Comparison of ENCODE assay signal across 8 mouse cellular contexts in genomic region chr2:163202884-163203634, GRCm38 (mm10). TPM values are rescaled to one million over a fixed set of nuclear protein-coding genes. Genes with fewer than 3 reads are reported as not detected.
DNase-seq lines count a peak whose midpoint lies in the region; TF ChIP-seq lines count a peak whose summit lies in the region.

TSS of gene Tox2 (plus strand) at chr2:163203125.

- intact Hi-C loops in left cerebral cortex, adult 2 months (cut with DNase I): loop anchor here (2.0 to 5.0 kb wide), 2 partner anchors 40 to 101 kb away; no protein-coding TSS in a partner anchor

- no peak within 1 kb of the TSS; the same call in 1 of the 2 replicates for H3K27ac ChIP-seq in left cerebral cortex, adult 2 months

- H3K4me3 ChIP-seq in left cerebral cortex, adult 2 months: peak within 1 kb of the TSS; percentile 58

- DNase-seq in MN1 (ENCODE audit: low spot score): peak; percentile 85
- DNase-seq in brain, embryonic 14.5 days (ENCODE audit: low read depth): peak; percentile 88
- DNase-seq in frontal cortex, postnatal 25 days (ENCODE audit: low spot score in 2 of 2): peak; percentile 53 to 64
- peak; percentile 87 for DNase-seq in induced T-regulatory cell, adult 2 months (ENCODE audit: low read depth)
- DNase-seq in left cerebral cortex, adult 2 months (ENCODE audit: extremely low spot score in 1 of 2, low spot score in 2 of 2): peak; percentile 72 to 75
- DNase-seq in lung, postnatal 25 days (ENCODE audit: low spot score): peak; percentile 85
- peak; percentile 78 to 85 for DNase-seq in right cerebral cortex, postnatal 10 days (ENCODE audit: low spot score in 2 of 2)
- no peak for DNase-seq in adipocyte (ENCODE audit: low spot score)

- TF ChIP-seq POLR2A in brain, embryonic 14.5 days (IDR thresholded peaks at IDR 0.05; ENCODE audit: borderline replicate concordance, extremely low read depth, insufficient read depth, insufficient read length, poor library complexity, severe bottlenecking): peak; percentile 35; the same call in 1 of the 2 replicates

- no peak for TF ChIP-seq CTCF in brain, embryonic 14.5 days (IDR thresholded peaks at IDR 0.05; ENCODE audit: borderline replicate concordance, extremely low read depth, insufficient read depth, insufficient read length)
- no peak; the same call in 1 of the 2 replicates for TF ChIP-seq CTCF in left cerebral cortex, adult 2 months (IDR thresholded peaks at IDR 0.05)

RNA-seq across cellular contexts. Expression of gene Tox2, which starts in this region (rescaled TPM):
- 67.0 and 70.4 TPM in 2 replicates for polyA plus RNA-seq in brain, embryonic 14.5 days (2012; rRNA removed)
- total RNA-seq in left cerebral cortex, adult 2 months (2021): 10 to 100 TPM; 27.8 to 28.4 TPM
